Mouse (Mus musculus) forebrain, embryonic 11.5 days (tissue): ENCODE results near the gene D230025D16Rik. TPM values are rescaled to one million over a fixed set of nuclear protein-coding genes. Genes with fewer than 3 reads are reported as not detected.
A peak's percentile ranks its signal among the peaks of the same experiment; 100 is the strongest.
"Not testable (repeated sequence)": the region's sequence is repeated elsewhere in the genome, so short reads cannot be mapped to it uniquely, and the experiment has no call there.

ENCODE experiments used
- ATAC-seq: fragments of 200-750 bp; cut with Nextera tagmentation; replicated peaks from 2 replicates; pipeline ENCODE4 v1.8.0; 2017; ENCODE audit warnings: moderate TSS enrichment; ENCODE audit not compliant: low FRiP score
- DNase-seq: peaks from one replicate; pipeline ENCODE4 v3.0.0-alpha.2; 2017; ENCODE audit warnings: low spot score
- H3K27ac ChIP-seq: fragments of 300-500 bp; sonication (generic); 2 replicates; pipeline ENCODE4 v1.5.1; 2014; ENCODE audit warnings: low read depth, low read length
- H3K27me3 ChIP-seq: fragments of 300-500 bp; sonication (generic); 2 replicates; pipeline ENCODE4 v1.6.1; 2014; ENCODE audit warnings: mild to moderate bottlenecking, low read length, mixed read lengths; ENCODE audit not compliant: control insufficient read depth, insufficient read depth
- H3K36me3 ChIP-seq: fragments of 300-500 bp; sonication (generic); 2 replicates; pipeline ENCODE4 v1.6.1; 2014; ENCODE audit warnings: mild to moderate bottlenecking, low read length, moderate library complexity, mixed read lengths; ENCODE audit not compliant: control insufficient read depth, insufficient read depth
- H3K4me1 ChIP-seq: fragments of 300-500 bp; sonication (generic); replicated peaks from 2 replicates; pipeline ENCODE4 v1.6.1; 2014; ENCODE audit warnings: low read length, mixed read lengths; ENCODE audit not compliant: control insufficient read depth, insufficient read depth
- H3K4me2 ChIP-seq: fragments of 300-500 bp; sonication (generic); 2 replicates; pipeline ENCODE4 v1.6.1; 2014; ENCODE audit warnings: low read depth, mild to moderate bottlenecking, low read length, moderate library complexity, mixed read lengths; ENCODE audit not compliant: severe bottlenecking
- H3K4me3 ChIP-seq: fragments of 300-500 bp; sonication (generic); 2 replicates; pipeline ENCODE4 v1.5.1; 2014; ENCODE audit warnings: low read depth, low read length
- H3K9ac ChIP-seq: fragments of 300-500 bp; sonication (generic); 2 replicates; pipeline ENCODE4 v1.6.1; 2014; ENCODE audit warnings: low read length
- H3K9me3 ChIP-seq: fragments of 300-500 bp; sonication (generic); 2 replicates; pipeline ENCODE4 v1.6.1; 2016; ENCODE audit warnings: low read length, mixed read lengths; ENCODE audit not compliant: control insufficient read depth
- WGBS: fragments of 180-500 bp; shearing (Covaris S2); extraction: QIAGEN DNeasy Blood & Tissue Kit; methylation state at CpG from one replicate; pipeline ENCODE4 v1.1.7; 2014; 5-methylcytosine and 5-hydroxymethylcytosine counted together
- polyA plus RNA-seq: library from polyadenylated mRNA; unstranded; fragments of >200 nt; fragmentation: Nextera tagmentation; extraction: Ambion mirVana; gene quantifications from 2 replicates; pipeline ENCODE4 v1.2.1, GENCODE M21; 2014

D230025D16Rik gene
- polyA plus RNA-seq, 1 experiment from 2014 or later, result 26.3 TPM

DNA sequence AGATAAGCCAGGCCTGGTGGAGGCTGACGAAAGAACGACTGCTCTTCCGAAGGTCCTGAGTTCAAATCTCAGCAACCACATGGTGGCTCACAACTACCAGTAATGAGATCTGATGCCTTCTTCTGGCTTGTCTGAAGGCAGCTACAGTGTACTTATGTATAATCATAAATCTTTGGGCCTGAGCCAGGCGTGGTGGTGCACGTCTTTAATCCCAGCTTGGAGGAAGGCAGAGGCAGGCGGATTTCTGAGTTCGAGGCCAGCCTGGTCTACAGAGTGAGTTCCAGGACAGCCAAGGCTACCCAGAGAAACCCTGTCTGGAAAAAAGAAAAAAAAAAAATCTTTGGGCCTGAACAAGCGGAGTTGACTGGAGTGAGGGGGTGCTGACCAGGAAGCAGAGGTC lies 66.4 kb downstream of the D230025D16Rik start:
- peaks cover 13% of the 10 kb centered on the region for H3K4me1 ChIP-seq
- not testable (repeated sequence) for H3K9ac ChIP-seq, H3K4me3 ChIP-seq, H3K27ac ChIP-seq, ATAC-seq, H3K36me3 ChIP-seq, H3K4me2 ChIP-seq, H3K27me3 ChIP-seq, H3K9me3 ChIP-seq
- DNase-seq, result peak; percentile 43
- 85% methylated on average over 8 of the region's 8 CpGs for WGBS

DNA sequence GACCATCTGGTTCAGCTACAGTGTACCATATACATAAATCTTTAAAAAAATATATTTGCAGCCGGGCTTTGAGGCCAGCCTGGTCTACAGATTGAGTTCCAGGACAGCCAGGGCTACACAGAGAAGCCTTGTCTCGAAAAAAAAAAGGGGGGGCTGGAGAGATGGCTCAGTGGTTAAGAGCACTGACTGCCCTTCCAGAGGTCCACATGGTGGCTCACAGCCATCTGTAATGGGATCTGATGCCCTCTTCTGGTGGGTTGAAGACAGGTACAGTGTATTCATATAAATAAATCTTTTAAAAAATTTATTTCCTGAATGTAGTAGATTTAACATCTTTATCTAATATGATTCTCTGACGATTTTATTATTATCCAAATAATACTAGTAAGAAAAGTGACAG lies 66.9 kb downstream of the D230025D16Rik start:
- not testable (repeated sequence) for H3K4me2 ChIP-seq, H3K27ac ChIP-seq, ATAC-seq, H3K27me3 ChIP-seq, H3K4me3 ChIP-seq, H3K9ac ChIP-seq, H3K9me3 ChIP-seq, H3K36me3 ChIP-seq
- H3K4me1 ChIP-seq, result peaks cover 13% of the 10 kb centered on the region
- 68% methylated on average over 3 of the region's 3 CpGs for WGBS
- peak; percentile 43 for DNase-seq

DNA sequence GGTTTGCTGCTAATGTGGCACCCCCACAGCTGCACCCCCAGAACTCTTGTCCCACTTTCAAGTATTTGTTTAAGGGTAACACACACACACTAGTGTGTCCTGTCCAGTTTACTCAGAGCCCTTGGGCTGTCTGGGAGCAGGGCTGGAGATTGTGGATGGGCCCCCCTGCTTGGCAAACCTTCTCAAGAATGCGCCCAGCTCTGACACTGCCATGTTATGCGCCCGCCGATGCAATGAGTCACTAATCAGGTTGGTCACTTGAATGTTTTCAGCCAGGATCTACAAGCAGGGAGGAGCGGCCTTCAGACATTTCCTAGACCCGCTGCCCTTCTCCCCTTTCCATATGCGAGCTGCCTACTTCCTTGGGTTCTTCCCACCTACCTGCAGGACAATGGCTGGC lies 67.5 kb downstream of the D230025D16Rik start:
- Histone ChIP-seq H3K36me3 (no peaks in the 10 kb centered on the region), H3K9me3 (no peaks in the 10 kb centered on the region), H3K4me1 (peaks cover 13% of the 10 kb centered on the region), H3K27me3 (peaks cover 9% of the 10 kb centered on the region), H3K4me2 (no peak overlapping the region), H3K27ac (no peak overlapping the region), H3K9ac (no peak overlapping the region), H3K4me3 (no peak overlapping the region)
- WGBS, result 85% methylated on average over 7 of the region's 7 CpGs
- ATAC-seq (no peak), DNase-seq (peak; percentile 50)

DNA sequence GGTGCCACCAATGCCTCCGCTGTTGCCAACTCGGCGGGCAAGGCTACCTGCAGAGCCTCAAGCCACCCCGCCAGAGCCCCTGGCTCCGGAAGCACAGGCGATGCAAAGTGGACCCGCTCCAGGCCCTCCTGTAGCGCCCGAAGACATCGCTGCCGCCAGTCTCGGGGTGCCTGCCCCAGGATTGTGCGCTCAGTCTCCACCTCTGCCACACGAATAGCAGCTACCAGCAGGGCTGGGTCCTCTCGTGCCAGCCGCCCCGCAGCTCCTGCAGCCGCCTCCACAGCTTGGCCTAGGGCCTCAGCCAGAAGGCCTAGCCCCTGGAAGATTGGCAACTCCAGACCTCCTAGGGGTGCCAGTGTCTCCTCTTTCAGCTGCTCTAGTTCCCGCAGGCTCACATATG lies 68.5 kb downstream of the D230025D16Rik start:
- Histone ChIP-seq H3K4me2 (no peak overlapping the region), H3K36me3 (no peaks in the 10 kb centered on the region), H3K4me1 (peaks cover 13% of the 10 kb centered on the region), H3K9ac (no peak overlapping the region), H3K27ac (no peak overlapping the region), H3K9me3 (no peaks in the 10 kb centered on the region), H3K27me3 (peaks cover 9% of the 10 kb centered on the region), H3K4me3 (no peak overlapping the region)
- peak; percentile 61 for DNase-seq
- 69% methylated on average over 19 of the region's 19 CpGs for WGBS
- no peak for ATAC-seq

DNA sequence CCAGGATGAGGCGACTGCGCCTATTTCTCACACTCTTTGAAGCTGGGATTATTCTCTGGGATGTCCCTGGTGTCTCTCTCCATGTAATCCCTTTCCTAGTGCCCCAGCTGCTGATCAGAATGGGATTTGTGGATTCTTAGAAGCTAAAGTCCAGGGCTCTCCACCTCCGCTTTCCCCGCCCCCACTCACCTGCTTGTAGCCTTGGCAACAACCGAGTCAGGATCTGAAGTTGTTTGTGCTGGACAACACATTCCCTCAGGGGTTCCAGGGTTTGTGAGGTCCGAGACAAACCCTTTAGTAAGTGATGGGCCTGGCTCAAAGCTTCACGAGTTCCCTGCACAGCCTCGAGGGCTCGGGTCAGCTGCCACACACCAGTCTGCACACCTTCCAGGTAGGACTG lies 69.8 kb downstream of the D230025D16Rik start:
- 60% methylated on average over 9 of the region's 9 CpGs for WGBS
- Histone ChIP-seq H3K9me3 (no peaks in the 10 kb centered on the region), H3K4me3 (no peak overlapping the region), H3K4me2 (no peak overlapping the region), H3K9ac (no peak overlapping the region), H3K36me3 (no peaks in the 10 kb centered on the region), H3K27ac (no peak overlapping the region), H3K4me1 (peaks cover 19% of the 10 kb centered on the region), H3K27me3 (peaks cover 9% of the 10 kb centered on the region)
- ATAC-seq (no peak), DNase-seq (peak; percentile 46)

DNA sequence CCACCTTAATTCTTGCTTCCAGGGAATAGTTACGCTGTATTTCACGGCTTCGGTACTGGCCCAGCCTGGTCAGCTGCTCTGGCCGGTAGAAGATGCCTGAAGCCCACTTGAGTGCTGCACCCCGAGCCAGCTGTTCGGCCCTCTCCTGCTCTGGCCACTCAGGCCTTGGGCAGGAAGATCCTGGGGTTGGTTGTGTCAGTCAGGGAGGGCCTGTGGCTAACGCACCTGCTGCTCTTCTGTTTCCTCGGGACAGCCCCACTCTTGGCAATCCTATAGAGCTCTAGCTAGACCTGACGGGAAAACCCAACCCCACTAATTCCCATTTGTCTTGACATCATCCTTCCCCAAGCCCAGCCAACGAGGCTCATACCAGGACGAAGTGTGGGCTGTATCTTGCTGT lies 70.3 kb downstream of the D230025D16Rik start:
- WGBS, result 73% methylated on average over 11 of the region's 11 CpGs
- ATAC-seq (no peak), DNase-seq (peak; percentile 45)
- peaks cover 7% of the 10 kb centered on the region for H3K27me3 ChIP-seq
- H3K36me3 ChIP-seq, result peaks cover 1% of the 10 kb centered on the region; the same call in 1 of the 2 replicates
- H3K4me1 ChIP-seq, result peaks cover 14% of the 10 kb centered on the region
- no peak overlapping the region for H3K9ac ChIP-seq
- no peaks in the 10 kb centered on the region for H3K9me3 ChIP-seq
- H3K27ac ChIP-seq, result no peak overlapping the region
- no peak overlapping the region for H3K4me2 ChIP-seq
- H3K4me3 ChIP-seq, result no peak overlapping the region

DNA sequence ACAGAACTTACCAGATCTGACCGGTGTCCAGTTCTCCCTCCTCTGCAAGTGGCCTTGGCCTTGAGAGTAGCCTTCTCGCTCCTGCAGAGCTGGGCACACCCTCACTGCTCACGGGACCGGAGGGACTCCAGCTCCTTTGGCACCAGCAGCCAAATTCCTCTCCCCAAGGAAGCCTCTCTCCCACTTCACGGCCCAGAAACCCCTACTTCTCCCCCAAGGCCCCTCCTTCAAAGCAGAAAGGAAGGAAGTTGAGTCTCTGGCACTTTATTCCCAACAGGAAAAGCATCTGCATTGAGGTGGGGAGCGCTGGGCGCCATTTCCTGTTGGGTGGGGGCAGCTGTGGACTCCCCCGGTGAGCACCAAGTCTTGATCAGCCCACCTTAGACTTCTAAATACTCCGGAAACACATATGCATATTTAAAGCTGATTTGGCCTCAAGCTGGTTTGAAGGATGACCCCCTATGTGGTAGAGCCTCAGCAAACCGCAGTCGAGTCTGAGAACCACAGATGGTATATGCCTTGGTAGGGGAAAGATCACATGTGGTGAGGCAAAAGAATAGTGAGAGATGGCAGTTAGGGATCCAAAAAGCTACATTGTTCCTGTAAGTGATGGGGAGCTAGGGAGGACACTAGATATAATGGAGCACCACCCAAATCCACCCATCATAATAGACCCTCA lies 71.1 kb downstream of the D230025D16Rik start, which contains the start of gene Exoc3l:
Gene Exoc3l, minus strand, starts transcription at position 207 of the 679 bp plus-strand sequence.
- peaks cover 6% of the 10 kb centered on the region for H3K36me3 ChIP-seq
- peak within 1 kb of the TSS; percentile 94; the same call in 1 of the 2 replicates for H3K4me2 ChIP-seq
- DNase-seq (no peak), ATAC-seq (no peak)
- H3K9me3 ChIP-seq, result no peaks in the 10 kb centered on the region
- no peak within 1 kb of the TSS for H3K9ac ChIP-seq
- no peak within 1 kb of the TSS for H3K4me3 ChIP-seq
- peaks cover 10% of the 10 kb centered on the region for H3K4me1 ChIP-seq
- H3K27me3 ChIP-seq, result no peaks in the 10 kb centered on the region
- 77% methylated on average over 11 of the region's 11 CpGs for WGBS
- H3K27ac ChIP-seq, result no peak within 1 kb of the TSS

DNA sequence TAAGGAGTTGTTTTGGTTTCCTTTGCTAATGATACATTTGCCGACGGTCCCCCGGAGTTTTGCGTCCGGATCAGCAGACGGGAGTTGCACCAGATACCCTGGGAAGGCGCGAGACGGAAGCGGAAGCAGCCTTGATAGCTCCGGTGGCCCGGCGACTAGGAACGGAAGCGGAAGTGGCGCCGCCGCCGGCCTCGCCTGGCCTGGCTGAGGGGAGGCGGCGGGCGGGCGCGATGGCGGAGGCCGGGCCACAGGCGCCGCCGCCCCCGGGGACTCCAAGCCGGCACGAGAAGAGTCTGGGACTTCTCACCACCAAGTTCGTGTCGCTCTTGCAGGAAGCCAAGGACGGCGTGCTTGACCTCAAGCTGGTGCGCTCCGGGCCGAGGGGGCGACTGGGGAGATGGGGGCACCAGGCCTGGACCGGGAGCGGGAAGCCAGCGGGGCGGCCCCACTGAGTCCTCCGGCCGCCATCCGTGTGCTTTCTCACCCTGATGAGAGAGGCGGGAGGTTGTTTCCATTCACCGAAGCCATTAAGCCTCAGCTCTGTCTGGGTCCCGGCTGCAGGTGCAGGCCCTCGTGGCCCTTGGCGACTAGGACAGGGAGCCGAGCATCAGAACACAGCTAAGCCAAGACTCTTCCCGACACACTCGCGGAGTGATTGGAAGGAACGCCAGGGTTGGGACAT lies 72.7 kb downstream of the D230025D16Rik start, which contains the start of gene E2f4:
Gene E2f4, plus strand, starts transcription at position 153 of the 682 bp plus-strand sequence.
- H3K36me3 ChIP-seq, result peaks cover 15% of the 10 kb centered on the region
- WGBS, result under 1% methylated on average over 58 of the region's 58 CpGs

More for the DNA sequence above, 72.7 kb downstream of the D230025D16Rik start, which contains the start of gene E2f4:
- Histone ChIP-seq H3K9ac (peak within 1 kb of the TSS; percentile 93), H3K27me3 (no peaks in the 10 kb centered on the region), H3K4me2 (peak within 1 kb of the TSS; percentile 94), H3K9me3 (no peaks in the 10 kb centered on the region), H3K4me1 (peaks cover 10% of the 10 kb centered on the region), H3K27ac (peak within 1 kb of the TSS; percentile 28), H3K4me3 (peak within 1 kb of the TSS; percentile 98)
- ATAC-seq (peak; percentile 92), DNase-seq (peak; percentile 94)
